Mouse (Mus musculus): ENCODE data around the gene Srsf6.
"Not testable (repeated sequence)": the region's sequence is repeated elsewhere in the genome, so short reads cannot be mapped to it uniquely, and the experiment has no call there.

Gene Srsf6

GRCm38 (mm10) chr2:162931123-162931673, at the start of gene Srsf6:
TSS of gene Srsf6 (plus strand) at chr2:162931528.
- peak; percentile 88 for DNase-seq

GRCm38 (mm10) chr2:162884101-162884500, 47.2 kb upstream of the Srsf6 start:
- no peak for DNase-seq

GRCm38 (mm10) chr2:162887121-162887520, 44.2 kb upstream of the Srsf6 start:
- no peak for DNase-seq

- no peak for DNase-seq
Measured at GRCm38 (mm10) chr2:162888677-162889076, 42.7 kb upstream of the Srsf6 start.

GRCm38 (mm10) chr2:162889191-162889590, 42.1 kb upstream of the Srsf6 start:
- no peak for DNase-seq

GRCm38 (mm10) chr2:162889731-162890130, 41.6 kb upstream of the Srsf6 start:
- DNase-seq, result no peak

- DNase-seq, result not testable (repeated sequence)
Measured at GRCm38 (mm10) chr2:162892979-162893378, 38.3 kb upstream of the Srsf6 start.

- not testable (repeated sequence) for DNase-seq
Measured at GRCm38 (mm10) chr2:162899256-162899655, 32.1 kb upstream of the Srsf6 start.

GRCm38 (mm10) chr2:162899880-162900589, 31.3 kb upstream of the Srsf6 start:
- DNase-seq, result no peak

GRCm38 (mm10) chr2:162900590-162900916, 30.8 kb upstream of the Srsf6 start:
- DNase-seq, result no peak

GRCm38 (mm10) chr2:162905902-162906301, 25.4 kb upstream of the Srsf6 start:
- no peak for DNase-seq

GRCm38 (mm10) chr2:162908052-162908491, 23.3 kb upstream of the Srsf6 start:
- peak; percentile 57 for DNase-seq

GRCm38 (mm10) chr2:162914040-162914439, 17.3 kb upstream of the Srsf6 start:
- DNase-seq, result no peak

- no peak for DNase-seq
Measured at GRCm38 (mm10) chr2:162914519-162914918, 16.8 kb upstream of the Srsf6 start.

GRCm38 (mm10) chr2:162919926-162920325, 11.4 kb upstream of the Srsf6 start:
- DNase-seq, result no peak

GRCm38 (mm10) chr2:162922183-162922582, 9.1 kb upstream of the Srsf6 start:
- no peak for DNase-seq

GRCm38 (mm10) chr2:162922834-162923233, 8.5 kb upstream of the Srsf6 start:
- DNase-seq, result no peak

GRCm38 (mm10) chr2:162924126-162924525, 7.2 kb upstream of the Srsf6 start:
- DNase-seq, result no peak

- no peak for DNase-seq
Measured at GRCm38 (mm10) chr2:162927918-162928585, 3.3 kb upstream of the Srsf6 start.

GRCm38 (mm10) chr2:162929704-162930103, 1.6 kb upstream of the Srsf6 start:
- no peak for DNase-seq

GRCm38 (mm10) chr2:162930516-162931122, 709 bp upstream of the Srsf6 start:
- no peak for DNase-seq

GRCm38 (mm10) chr2:162931674-162932650, 634 bp downstream of the Srsf6 start:
- peak; percentile 70 for DNase-seq

GRCm38 (mm10) chr2:162932706-162933105, 1.4 kb downstream of the Srsf6 start:
- DNase-seq, result peak; percentile 49
